Mouse (Mus musculus): Measurements from ENCODE around the gene Sdhaf1. TPM values are rescaled to one million over a fixed set of nuclear protein-coding genes. Genes with fewer than 3 reads are reported as not detected.

The Sdhaf1 gene
- polyA plus RNA-seq, 1 experiment from 2014 or later = 20.6 TPM

- WGBS = under 1% methylated on average over 20 of the region's 20 CpGs
These were observed 43.0 kb downstream of the Sdhaf1 start for GRCm38 (mm10) chr7:30280670-30281138.

GRCm38 (mm10) chr7:30279951-30280669 lies 43.6 kb downstream of the Sdhaf1 start, which contains the start of the genes Thap8 and Wdr62:
Gene Thap8 (plus strand): TSS chr7:30280094.
Gene Wdr62 (minus strand): TSS chr7:30280419.
- Histone ChIP-seq H3K27me3 (ENCODE audit: control insufficient read depth, insufficient read depth, low read length) (no peaks in the 10 kb centered on the region), H3K4me2 (replicated peaks; ENCODE audit: low read depth, low read length) (peak within 1 kb of the TSS; percentile 50), H3K36me3 (ENCODE audit: control insufficient read depth, insufficient read depth, low read length) (no peaks in the 10 kb centered on the region), H3K27ac (ENCODE audit: low read depth, low read length) (peak within 1 kb of the TSS; percentile 90), H3K4me3 (ENCODE audit: low read length) (peak within 1 kb of the TSS; percentile 65), H3K9ac (ENCODE audit: low read depth, low read length) (peak within 1 kb of the TSS; percentile 44; the same call in 1 of the 2 replicates), H3K4me1 (ENCODE audit: control insufficient read depth, insufficient read depth, low read length) (no peaks in the 10 kb centered on the region; the same call in 1 of the 2 replicates), H3K9me3 (ENCODE audit: control insufficient read depth, low read length) (no peaks in the 10 kb centered on the region)
- peak; percentile 96 for ATAC-seq (ENCODE audit: low FRiP score, low TSS enrichment)
- under 1% methylated on average over 48 of the region's 49 CpGs for WGBS

More at GRCm38 (mm10) chr7:30280670-30281138, 43.0 kb downstream of the Sdhaf1 start:
- Histone ChIP-seq H3K36me3 (ENCODE audit: control insufficient read depth, insufficient read depth, low read length) (no peaks in the 10 kb centered on the region), H3K27me3 (ENCODE audit: control insufficient read depth, insufficient read depth, low read length) (no peaks in the 10 kb centered on the region), H3K27ac (ENCODE audit: low read depth, low read length) (peak overlapping the region; percentile 90), H3K9ac (ENCODE audit: low read depth, low read length) (peak overlapping the region; percentile 44; the same call in 1 of the 2 replicates), H3K4me1 (ENCODE audit: control insufficient read depth, insufficient read depth, low read length) (no peaks in the 10 kb centered on the region; the same call in 1 of the 2 replicates), H3K4me2 (replicated peaks; ENCODE audit: low read depth, low read length) (peak overlapping the region; percentile 50), H3K9me3 (ENCODE audit: control insufficient read depth, low read length) (no peaks in the 10 kb centered on the region), H3K4me3 (ENCODE audit: low read length) (peak overlapping the region; percentile 65)
- ATAC-seq (ENCODE audit: low FRiP score, low TSS enrichment) = peak; percentile 87

GRCm38 (mm10) chr7:30279536-30279935 lies 44.2 kb downstream of the Sdhaf1 start:
- Histone ChIP-seq H3K4me2 (replicated peaks; ENCODE audit: low read depth, low read length) (peak overlapping the region; percentile 50), H3K27me3 (ENCODE audit: control insufficient read depth, insufficient read depth, low read length) (no peaks in the 10 kb centered on the region), H3K4me3 (ENCODE audit: low read length) (peak overlapping the region; percentile 65), H3K9me3 (ENCODE audit: control insufficient read depth, low read length) (no peaks in the 10 kb centered on the region), H3K9ac (ENCODE audit: low read depth, low read length) (peak overlapping the region; percentile 44; the same call in 1 of the 2 replicates), H3K36me3 (ENCODE audit: control insufficient read depth, insufficient read depth, low read length) (no peaks in the 10 kb centered on the region), H3K27ac (ENCODE audit: low read depth, low read length) (no peak overlapping the region), H3K4me1 (ENCODE audit: control insufficient read depth, insufficient read depth, low read length) (no peaks in the 10 kb centered on the region; the same call in 1 of the 2 replicates)
- peak; percentile 36; the same call in 1 of the 2 replicates for ATAC-seq (ENCODE audit: low FRiP score, low TSS enrichment)
- under 1% methylated on average over 6 of the region's 6 CpGs for WGBS

GRCm38 (mm10) chr7:30278911-30279310 lies 44.8 kb downstream of the Sdhaf1 start:
- H3K9ac ChIP-seq (ENCODE audit: low read depth, low read length) = peak overlapping the region; percentile 44; the same call in 1 of the 2 replicates
- peak overlapping the region; percentile 50 for H3K4me2 ChIP-seq (replicated peaks; ENCODE audit: low read depth, low read length)

GRCm38 (mm10) chr7:30274383-30274782 lies 49.3 kb downstream of the Sdhaf1 start:
- 52% methylated on average over 6 of the region's 6 CpGs for WGBS
- no peak overlapping the region for H3K27ac ChIP-seq (ENCODE audit: low read depth, low read length)
- no peaks in the 10 kb centered on the region; the same call in 1 of the 2 replicates for H3K4me1 ChIP-seq (ENCODE audit: control insufficient read depth, insufficient read depth, low read length)
- H3K9me3 ChIP-seq (ENCODE audit: control insufficient read depth, low read length) = no peaks in the 10 kb centered on the region
- H3K9ac ChIP-seq (ENCODE audit: low read depth, low read length) = no peak overlapping the region
- no peak for ATAC-seq (ENCODE audit: low FRiP score, low TSS enrichment)
- H3K4me3 ChIP-seq (ENCODE audit: low read length) = no peak overlapping the region
- H3K36me3 ChIP-seq (ENCODE audit: control insufficient read depth, insufficient read depth, low read length) = peaks cover 4% of the 10 kb centered on the region; the same call in 1 of the 2 replicates
- H3K4me2 ChIP-seq (replicated peaks; ENCODE audit: low read depth, low read length) = no peak overlapping the region
- H3K27me3 ChIP-seq (ENCODE audit: control insufficient read depth, insufficient read depth, low read length) = no peaks in the 10 kb centered on the region

More at GRCm38 (mm10) chr7:30278911-30279310, 44.8 kb downstream of the Sdhaf1 start:
- no peaks in the 10 kb centered on the region; the same call in 1 of the 2 replicates for H3K4me1 ChIP-seq (ENCODE audit: control insufficient read depth, insufficient read depth, low read length)
- no peaks in the 10 kb centered on the region for H3K27me3 ChIP-seq (ENCODE audit: control insufficient read depth, insufficient read depth, low read length)
- H3K27ac ChIP-seq (ENCODE audit: low read depth, low read length) = no peak overlapping the region
- no peaks in the 10 kb centered on the region for H3K9me3 ChIP-seq (ENCODE audit: control insufficient read depth, low read length)
- ATAC-seq (ENCODE audit: low FRiP score, low TSS enrichment) = no peak
- WGBS = 53% methylated on average over 2 of the region's 2 CpGs
- no peaks in the 10 kb centered on the region for H3K36me3 ChIP-seq (ENCODE audit: control insufficient read depth, insufficient read depth, low read length)
- H3K4me3 ChIP-seq (ENCODE audit: low read length) = peak overlapping the region; percentile 65; the same call in 1 of the 2 replicates

Other genes starting within 250 kb of the Sdhaf1 start
- 0.58 and 1.9 TPM in 2 replicates for gene Gm26920, start 233.5 kb downstream of the Sdhaf1 start, polyA plus RNA-seq (2014; fragmentation: Nextera tagmentation; extraction: Ambion mirVana)
- 13.8 and 14.4 TPM in 2 replicates for gene Zfp566, start 233.4 kb downstream of the Sdhaf1 start, polyA plus RNA-seq (2014; fragmentation: Nextera tagmentation; extraction: Ambion mirVana)
- gene Zfp260, start 229.1 kb downstream of the Sdhaf1 start, polyA plus RNA-seq (2014; fragmentation: Nextera tagmentation; extraction: Ambion mirVana) = 98.2 and 125 TPM in 2 replicates
- gene Zfp382, start 202.0 kb downstream of the Sdhaf1 start, polyA plus RNA-seq (2014; fragmentation: Nextera tagmentation; extraction: Ambion mirVana) = 5.2 and 6.1 TPM in 2 replicates
- 20.2 and 23.0 TPM in 2 replicates for gene Zfp146, start 154.1 kb downstream of the Sdhaf1 start, polyA plus RNA-seq (2014; fragmentation: Nextera tagmentation; extraction: Ambion mirVana)
- 4.5 TPM in 2 replicates for gene Cox7a1, start 139.8 kb downstream of the Sdhaf1 start, polyA plus RNA-seq (2014; fragmentation: Nextera tagmentation; extraction: Ambion mirVana)
- gene Capns1, start 125.1 kb downstream of the Sdhaf1 start, polyA plus RNA-seq (2014; fragmentation: Nextera tagmentation; extraction: Ambion mirVana) = 83.1 and 120 TPM in 2 replicates
- 173 and 268 TPM in 2 replicates for gene Polr2i, start 91.9 kb downstream of the Sdhaf1 start, polyA plus RNA-seq (2014; fragmentation: Nextera tagmentation; extraction: Ambion mirVana)
- 174 and 199 TPM in 2 replicates for gene Tbcb, start 91.6 kb downstream of the Sdhaf1 start, polyA plus RNA-seq (2014; fragmentation: Nextera tagmentation; extraction: Ambion mirVana)
- gene Ovol3, start 88.2 kb downstream of the Sdhaf1 start, polyA plus RNA-seq (2014; fragmentation: Nextera tagmentation; extraction: Ambion mirVana) = not detected in 2 replicates
- gene Thap8, start 43.8 kb downstream of the Sdhaf1 start, polyA plus RNA-seq (2014; fragmentation: Nextera tagmentation; extraction: Ambion mirVana) = 0.22 and 0.43 TPM in 2 replicates
- 7.8 and 11.1 TPM in 2 replicates for gene Wdr62, start 43.5 kb downstream of the Sdhaf1 start, polyA plus RNA-seq (2014; fragmentation: Nextera tagmentation; extraction: Ambion mirVana)
- 30.7 and 51.1 TPM in 2 replicates for gene Clip3, start 32.2 kb downstream of the Sdhaf1 start, polyA plus RNA-seq (2014; fragmentation: Nextera tagmentation; extraction: Ambion mirVana)
- 85.5 and 112 TPM in 2 replicates for gene Alkbh6, start 15.2 kb downstream of the Sdhaf1 start, polyA plus RNA-seq (2014; fragmentation: Nextera tagmentation; extraction: Ambion mirVana)
- gene Syne4, start 9.1 kb downstream of the Sdhaf1 start, polyA plus RNA-seq (2014; fragmentation: Nextera tagmentation; extraction: Ambion mirVana) = 43.5 and 72.9 TPM in 2 replicates
- not detected in 2 replicates for gene E130208F15Rik, start 2.2 kb downstream of the Sdhaf1 start, polyA plus RNA-seq (2014; fragmentation: Nextera tagmentation; extraction: Ambion mirVana)
- gene Lrfn3, start 38.9 kb upstream of the Sdhaf1 start, polyA plus RNA-seq (2014; fragmentation: Nextera tagmentation; extraction: Ambion mirVana) = 5.8 and 7.2 TPM in 2 replicates
- 23.8 and 26.7 TPM in 2 replicates for gene Tyrobp, start 89.9 kb upstream of the Sdhaf1 start, polyA plus RNA-seq (2014; fragmentation: Nextera tagmentation; extraction: Ambion mirVana)
- 0.57 and 1.0 TPM in 2 replicates for gene Hcst, start 96.0 kb upstream of the Sdhaf1 start, polyA plus RNA-seq (2014; fragmentation: Nextera tagmentation; extraction: Ambion mirVana)
- gene Nfkbid, start 97.8 kb upstream of the Sdhaf1 start, polyA plus RNA-seq (2014; fragmentation: Nextera tagmentation; extraction: Ambion mirVana) = 1.1 and 1.9 TPM in 2 replicates
- gene Aplp1, start 121.6 kb upstream of the Sdhaf1 start, polyA plus RNA-seq (2014; fragmentation: Nextera tagmentation; extraction: Ambion mirVana) = 16.7 and 19.0 TPM in 2 replicates
- 0.20 and 0.54 TPM in 2 replicates for gene Kirrel2, start 133.8 kb upstream of the Sdhaf1 start, polyA plus RNA-seq (2014; fragmentation: Nextera tagmentation; extraction: Ambion mirVana)
- gene Nphs1, start 134.4 kb upstream of the Sdhaf1 start, polyA plus RNA-seq (2014; fragmentation: Nextera tagmentation; extraction: Ambion mirVana) = 2.7 and 3.0 TPM in 2 replicates
- gene Prodh2, start 169.7 kb upstream of the Sdhaf1 start, polyA plus RNA-seq (2014; fragmentation: Nextera tagmentation; extraction: Ambion mirVana) = 0.94 and 2.3 TPM in 2 replicates
- 13.4 and 17.3 TPM in 2 replicates for gene Arhgap33, start 211.2 kb upstream of the Sdhaf1 start, polyA plus RNA-seq (2014; fragmentation: Nextera tagmentation; extraction: Ambion mirVana)
- 8.9 and 9.2 TPM in 2 replicates for gene Hspb6, start 228.3 kb upstream of the Sdhaf1 start, polyA plus RNA-seq (2014; fragmentation: Nextera tagmentation; extraction: Ambion mirVana)
- 15.2 and 25.0 TPM in 2 replicates for gene Proser3, start 228.4 kb upstream of the Sdhaf1 start, polyA plus RNA-seq (2014; fragmentation: Nextera tagmentation; extraction: Ambion mirVana)
- gene Lin37, start 235.9 kb upstream of the Sdhaf1 start, polyA plus RNA-seq (2014; fragmentation: Nextera tagmentation; extraction: Ambion mirVana) = 38.5 and 48.0 TPM in 2 replicates
- gene U2af1l4, start 239.4 kb upstream of the Sdhaf1 start, polyA plus RNA-seq (2014; fragmentation: Nextera tagmentation; extraction: Ambion mirVana) = 109 and 119 TPM in 2 replicates
- gene Gm49396, start 239.4 kb upstream of the Sdhaf1 start, polyA plus RNA-seq (2014; fragmentation: Nextera tagmentation; extraction: Ambion mirVana) = 8.0 and 11.3 TPM in 2 replicates
- 121 and 182 TPM in 2 replicates for gene Psenen, start 239.7 kb upstream of the Sdhaf1 start, polyA plus RNA-seq (2014; fragmentation: Nextera tagmentation; extraction: Ambion mirVana)
- 2.9 and 3.7 TPM in 2 replicates for gene Igflr1, start 241.5 kb upstream of the Sdhaf1 start, polyA plus RNA-seq (2014; fragmentation: Nextera tagmentation; extraction: Ambion mirVana)

Data from kidney, embryonic 14.5 days (tissue).